8 mouse cellular contexts compared by ENCODE assay signal in genomic region chr16:31200790-31201567, GRCm38 (mm10). TPM values are rescaled to one million over a fixed set of nuclear protein-coding genes. Genes with fewer than 3 reads are reported as not detected.
DNase-seq lines count a peak whose midpoint lies in the region; ATAC-seq and TF ChIP-seq lines count a peak whose summit lies in the region.

TSS of gene Acap2 (minus strand) at chr16:31201245.

- peaks cover 40% of the 10 kb centered on the region for H3K79me3 ChIP-seq in C2C12 (ENCODE audit: low read depth)

- peak; percentile 97 for TF ChIP-seq POLR2A in brain, embryonic 14.5 days (IDR thresholded peaks at IDR 0.05; ENCODE audit: borderline replicate concordance, extremely low read depth, insufficient read depth, insufficient read length, poor library complexity, severe bottlenecking)
- peak; percentile 97 for TF ChIP-seq POLR2A in liver, adult 2 months (IDR thresholded peaks at IDR 0.05; ENCODE audit: extremely low read depth, insufficient read depth, low read length)
- TF ChIP-seq POLR2A in myocyte (IDR thresholded peaks at IDR 0.05; ENCODE audit: insufficient read length, low read depth): peak; percentile 93

- peak within 1 kb of the TSS; percentile 83 for H3K4me3 ChIP-seq in C2C12 (ENCODE audit: insufficient read depth, poor library complexity, severe bottlenecking)
- H3K4me3 ChIP-seq in erythroblast, embryonic 14.5 days (replicated peaks): peak within 1 kb of the TSS; percentile 93
- H3K4me3 ChIP-seq in heart, embryonic 11.5 days (ENCODE audit: low read depth, low read length): peak within 1 kb of the TSS; percentile 96
- H3K4me3 ChIP-seq in kidney, embryonic 16.5 days (ENCODE audit: low read length): peak within 1 kb of the TSS; percentile 90
- peak within 1 kb of the TSS; percentile 84 for H3K4me3 ChIP-seq in liver, adult 2 months (ENCODE audit: insufficient read depth, low read depth, low read length)
- H3K4me3 ChIP-seq in myocyte: peak within 1 kb of the TSS; percentile 96

- peaks cover 49% of the 10 kb centered on the region for H3K79me2 ChIP-seq in C2C12 (ENCODE audit: control insufficient read depth, insufficient read depth)
- peaks cover 16% of the 10 kb centered on the region; the same call in 1 of the 2 replicates for H3K79me2 ChIP-seq in liver, adult 2 months (ENCODE audit: control insufficient read depth, insufficient read depth, low read length)
- peaks cover 42% of the 10 kb centered on the region for H3K79me2 ChIP-seq in myocyte (ENCODE audit: control insufficient read depth, insufficient read depth)

- peak within 1 kb of the TSS; percentile 83 for H3K27ac ChIP-seq in heart, embryonic 11.5 days (ENCODE audit: low read depth, low read length)
- H3K27ac ChIP-seq in kidney, embryonic 16.5 days (ENCODE audit: low read length): peak within 1 kb of the TSS; percentile 91
- H3K27ac ChIP-seq in liver, adult 2 months (replicated peaks; ENCODE audit: insufficient read depth, low read depth, low read length): peak within 1 kb of the TSS; percentile 81

- H3K4me1 ChIP-seq in erythroblast, embryonic 14.5 days (ENCODE audit: control insufficient read depth): peaks cover 22% of the 10 kb centered on the region
- peaks cover 5% of the 10 kb centered on the region; the same call in 1 of the 2 replicates for H3K4me1 ChIP-seq in heart, embryonic 11.5 days (ENCODE audit: control insufficient read depth, insufficient read depth, low read length)
- H3K4me1 ChIP-seq in kidney, embryonic 16.5 days (ENCODE audit: insufficient read depth, low read length): peaks cover 15% of the 10 kb centered on the region
- peaks cover 8% of the 10 kb centered on the region for H3K4me1 ChIP-seq in liver, adult 2 months (ENCODE audit: control insufficient read depth, insufficient read depth, low read length)

- WGBS in heart, embryonic 11.5 days (ENCODE audit: insufficient replicate concordance): under 1% methylated on average over 65 of the region's 73 CpGs
- WGBS in kidney, embryonic 16.5 days: under 1% methylated on average over 71 of the region's 73 CpGs
- under 1% methylated on average over 72 of the region's 73 CpGs for WGBS in liver, adult 2 months

- peak; percentile 99 for DNase-seq in brain, embryonic 14.5 days (ENCODE audit: low read depth)
- DNase-seq in liver, adult 2 months (ENCODE audit: extremely low read depth, low read depth, low spot score): peak; percentile 90
- DNase-seq in splenic B cell, adult 2 months (ENCODE audit: low read depth, low spot score): peak; percentile 99

- peak; percentile 99 for ATAC-seq in heart, embryonic 11.5 days (replicated peaks; ENCODE audit: insufficient number of reproducible peaks, low FRiP score, low TSS enrichment)
- peak; percentile 99 for ATAC-seq in kidney, embryonic 16.5 days (ENCODE audit: low FRiP score, low TSS enrichment)

- H3K36me3 ChIP-seq in C2C12 (ENCODE audit: control insufficient read depth, insufficient read depth) (no peaks in the 10 kb centered on the region), myocyte (ENCODE audit: control insufficient read depth, insufficient read depth) (no peaks in the 10 kb centered on the region)
- no peaks in the 10 kb centered on the region for H3K36me3 ChIP-seq in erythroblast, embryonic 14.5 days (ENCODE audit: control insufficient read depth)
- H3K36me3 ChIP-seq in heart, embryonic 11.5 days (ENCODE audit: control insufficient read depth, insufficient read depth, low read length): no peaks in the 10 kb centered on the region
- no peaks in the 10 kb centered on the region for H3K36me3 ChIP-seq in kidney, embryonic 16.5 days (ENCODE audit: insufficient read depth, low read length)
- H3K36me3 ChIP-seq in liver, adult 2 months (ENCODE audit: control insufficient read depth, insufficient read depth, low read length): no peaks in the 10 kb centered on the region
- H3K36me3 ChIP-seq in splenic B cell, adult 2 months (ENCODE audit: control insufficient read depth, insufficient read depth, low read length, poor library complexity, severe bottlenecking): no peaks in the 10 kb centered on the region

- H3K9me3 ChIP-seq in erythroblast, embryonic 14.5 days (ENCODE audit: control insufficient read depth, low read length): no peaks in the 10 kb centered on the region
- H3K9me3 ChIP-seq in heart, embryonic 11.5 days (replicated peaks; ENCODE audit: control insufficient read depth, low read length): no peaks in the 10 kb centered on the region
- H3K9me3 ChIP-seq in kidney, embryonic 16.5 days (ENCODE audit: low read length): no peaks in the 10 kb centered on the region

- TF ChIP-seq CTCF in C2C12 (IDR thresholded peaks at IDR 0.05; ENCODE audit: control insufficient read depth, insufficient read depth, insufficient read length): no peak
- TF ChIP-seq CTCF in brain, embryonic 14.5 days (IDR thresholded peaks at IDR 0.05; ENCODE audit: borderline replicate concordance, extremely low read depth, insufficient read depth, insufficient read length): no peak
- no peak for TF ChIP-seq CTCF in liver, adult 2 months (IDR thresholded peaks at IDR 0.05; ENCODE audit: low read depth, low read length)

- peak within 1 kb of the TSS; percentile 91 for H3K4me2 ChIP-seq in heart, embryonic 11.5 days
- peak within 1 kb of the TSS; percentile 73 for H3K4me2 ChIP-seq in kidney, embryonic 16.5 days (replicated peaks; ENCODE audit: low read depth, low read length)
- H3K4me2 ChIP-seq in myocyte (ENCODE audit: low read depth): peak within 1 kb of the TSS; percentile 96

- H3ac ChIP-seq in C2C12 (ENCODE audit: control insufficient read depth, insufficient read length, low read depth) (peak within 1 kb of the TSS; percentile 92), myocyte (ENCODE audit: control insufficient read depth, insufficient read length) (peak within 1 kb of the TSS; percentile 43)

- no peaks in the 10 kb centered on the region for H3K27me3 ChIP-seq in C2C12 (ENCODE audit: control insufficient read depth, insufficient read depth, insufficient read length)
- H3K27me3 ChIP-seq in erythroblast, embryonic 14.5 days (ENCODE audit: control insufficient read depth): peaks cover 9% of the 10 kb centered on the region
- H3K27me3 ChIP-seq in heart, embryonic 11.5 days (ENCODE audit: control insufficient read depth, insufficient read depth, low read length): no peaks in the 10 kb centered on the region
- H3K27me3 ChIP-seq in kidney, embryonic 16.5 days (ENCODE audit: insufficient read depth, low read length): no peaks in the 10 kb centered on the region
- no peaks in the 10 kb centered on the region for H3K27me3 ChIP-seq in liver, adult 2 months (ENCODE audit: control insufficient read depth, insufficient read depth, low read length)
- no peaks in the 10 kb centered on the region for H3K27me3 ChIP-seq in myocyte (ENCODE audit: control insufficient read depth, insufficient read depth, insufficient read length)
- H3K27me3 ChIP-seq in splenic B cell, adult 2 months (ENCODE audit: control insufficient read depth, insufficient read depth, low read length, poor library complexity, severe bottlenecking): no peaks in the 10 kb centered on the region

- H3K9ac ChIP-seq in heart, embryonic 11.5 days (ENCODE audit: low read depth, low read length): peak within 1 kb of the TSS; percentile 95
- H3K9ac ChIP-seq in kidney, embryonic 16.5 days (replicated peaks; ENCODE audit: low read length): peak within 1 kb of the TSS; percentile 91
- peak within 1 kb of the TSS; percentile 94 for H3K9ac ChIP-seq in liver, adult 2 months (ENCODE audit: low read depth, low read length)

TF ChIP-seq in C2C12, 6 proteins besides CTCF, POLR2A, EP300 and RAD21:
- peak; percentile 88 for TF ChIP-seq USF1 (IDR thresholded peaks at IDR 0.05; ENCODE audit: low read depth)
- no peak for TF ChIP-seq MYOD1 (IDR thresholded peaks at IDR 0.05; ENCODE audit: control insufficient read depth, insufficient read length, low read depth)
- TF ChIP-seq FOSL1 (IDR thresholded peaks at IDR 0.05; ENCODE audit: insufficient read depth, low read length, poor library complexity, severe bottlenecking): no peak

TF ChIP-seq in myocyte, 11 proteins besides CTCF, POLR2A, EP300 and RAD21:
- peak; percentile 85 for TF ChIP-seq USF1 (IDR thresholded peaks at IDR 0.05; ENCODE audit: low read depth)
- TF ChIP-seq MYOG (IDR thresholded peaks at IDR 0.05; ENCODE audit: control insufficient read depth in 1 of 3, insufficient read depth in 1 of 3, insufficient read length in 2 of 3, low read depth in 2 of 3): peak in 1 of 3 experiments; percentile 11
- no peak for TF ChIP-seq CEBPB (IDR thresholded peaks at IDR 0.05; ENCODE audit: insufficient read depth, poor library complexity, severe bottlenecking)
- no peak for TF ChIP-seq TCF3 (IDR thresholded peaks at IDR 0.05; ENCODE audit: insufficient read length, low read depth)
- peak; percentile 32 for TF ChIP-seq REST (IDR thresholded peaks at IDR 0.05; ENCODE audit: insufficient read depth, insufficient read length)
- no peak for TF ChIP-seq E2F4 (IDR thresholded peaks at IDR 0.05; ENCODE audit: insufficient read depth)
- TF ChIP-seq MYOD1 (IDR thresholded peaks at IDR 0.05; ENCODE audit: control insufficient read depth in 1 of 3, insufficient read length in 2 of 3, low read depth in 2 of 3): peak in 1 of 3 experiments; percentile 38
- no peak for TF ChIP-seq SRF (IDR thresholded peaks at IDR 0.05; ENCODE audit: control insufficient read depth, insufficient read length, low read depth)
- peak; percentile 94 for TF ChIP-seq POLR2AphosphoS2 (IDR thresholded peaks at IDR 0.05; ENCODE audit: insufficient read length, low read depth)

RNA-seq across cellular contexts. Expression of gene Acap2, which starts in this region (rescaled TPM):
- polyA plus RNA-seq in C2C12 (2012; fragmentation: generic; extraction: Trizol): 6.2 TPM
- 25.1 and 25.6 TPM in 2 replicates for polyA plus RNA-seq in brain, embryonic 14.5 days (2012; rRNA removed)
- polyA plus RNA-seq in erythroblast, embryonic 14.5 days (2012): 0.11 and 0.18 TPM in 2 replicates
- polyA plus RNA-seq in heart, embryonic 11.5 days (2014; fragmentation: Nextera tagmentation; extraction: Ambion mirVana): 14.7 and 18.2 TPM in 2 replicates
- 16.1 and 18.2 TPM in 2 replicates for polyA plus RNA-seq in kidney, embryonic 16.5 days (2015; fragmentation: Nextera tagmentation; extraction: Ambion mirVana)
- 12.7 and 13.4 TPM in 2 replicates for total RNA-seq in liver, adult 2 months (2014; rRNA removed)
- polyA plus RNA-seq in liver, adult 2 months (2012; rRNA removed): 4.4 and 5.3 TPM in 2 replicates
- polyA plus RNA-seq in myocyte (2012; fragmentation: generic; extraction: Trizol): 6.3 TPM

Comparison
In these comparisons a context has a peak if more than half of its experiments do, and no peak if none do; other contexts are left out.
1. Peak in every context shown above with its lines: DNase-seq, ATAC-seq, H3K4me3 ChIP-seq and H3K27ac ChIP-seq.